Mouse (Mus musculus): ENCODE results near the gene Ncapd2. TPM values are rescaled to one million over a fixed set of nuclear protein-coding genes. Genes with fewer than 3 reads are reported as not detected.

The Ncapd2 gene
- total RNA-seq, 2 experiments from 2014 or later, result 205 to 207 TPM

DNA sequence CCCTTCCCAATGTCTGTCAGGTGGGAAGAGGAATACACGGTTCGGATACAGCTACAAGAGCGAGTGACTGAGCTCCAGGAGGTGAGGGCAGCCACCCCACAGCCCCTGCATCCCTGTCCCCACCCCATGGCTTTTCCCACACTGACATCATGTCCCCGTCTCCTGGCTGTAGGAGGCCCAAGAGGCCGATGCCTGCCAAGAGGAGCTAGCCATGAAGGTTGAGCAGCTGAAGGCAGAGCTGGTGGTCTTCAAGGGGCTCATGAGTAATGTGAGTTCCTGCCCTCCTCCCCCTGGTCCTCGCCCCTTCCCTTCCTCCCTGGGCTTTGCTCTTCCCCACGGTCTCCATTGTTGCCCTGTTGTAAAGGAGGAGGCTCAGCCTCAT is 41.9 kb downstream of the Ncapd2 start:
- ATAC-seq (replicated peaks; ENCODE audit: poor library complexity), result no peak

DNA sequence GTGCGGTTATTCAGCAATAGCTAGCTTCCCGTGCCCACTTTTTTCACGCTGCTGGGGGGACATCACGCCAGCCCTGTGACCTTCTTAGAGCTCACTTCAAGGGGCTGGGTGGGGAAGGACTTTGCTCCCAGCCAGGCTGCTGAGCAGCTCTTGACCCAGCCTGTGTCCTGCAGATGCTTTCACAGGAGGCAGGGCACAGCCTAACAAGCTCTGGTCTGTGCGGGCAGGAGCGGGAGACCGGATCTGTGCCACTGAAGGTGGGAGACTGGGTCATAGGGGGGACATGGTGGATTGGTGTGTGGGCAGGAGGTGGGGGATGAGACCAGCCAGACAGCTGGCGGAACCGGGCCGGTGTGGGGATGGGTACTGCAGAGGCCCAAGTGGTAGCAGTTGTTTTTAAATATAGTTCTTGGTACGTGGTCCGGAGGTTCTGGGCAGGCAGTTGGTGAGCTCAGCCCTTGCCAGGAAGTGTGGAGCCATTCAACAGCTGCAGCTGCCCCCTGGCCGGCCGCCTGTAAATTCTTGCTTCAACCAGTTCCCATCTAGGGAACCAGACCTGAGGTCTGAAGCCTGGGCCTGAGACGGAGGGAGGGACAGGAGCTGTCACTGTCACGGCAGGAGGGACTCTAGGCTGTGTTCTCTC is 42.5 kb downstream of the Ncapd2 start:
- no peak for ATAC-seq (replicated peaks; ENCODE audit: poor library complexity)

DNA sequence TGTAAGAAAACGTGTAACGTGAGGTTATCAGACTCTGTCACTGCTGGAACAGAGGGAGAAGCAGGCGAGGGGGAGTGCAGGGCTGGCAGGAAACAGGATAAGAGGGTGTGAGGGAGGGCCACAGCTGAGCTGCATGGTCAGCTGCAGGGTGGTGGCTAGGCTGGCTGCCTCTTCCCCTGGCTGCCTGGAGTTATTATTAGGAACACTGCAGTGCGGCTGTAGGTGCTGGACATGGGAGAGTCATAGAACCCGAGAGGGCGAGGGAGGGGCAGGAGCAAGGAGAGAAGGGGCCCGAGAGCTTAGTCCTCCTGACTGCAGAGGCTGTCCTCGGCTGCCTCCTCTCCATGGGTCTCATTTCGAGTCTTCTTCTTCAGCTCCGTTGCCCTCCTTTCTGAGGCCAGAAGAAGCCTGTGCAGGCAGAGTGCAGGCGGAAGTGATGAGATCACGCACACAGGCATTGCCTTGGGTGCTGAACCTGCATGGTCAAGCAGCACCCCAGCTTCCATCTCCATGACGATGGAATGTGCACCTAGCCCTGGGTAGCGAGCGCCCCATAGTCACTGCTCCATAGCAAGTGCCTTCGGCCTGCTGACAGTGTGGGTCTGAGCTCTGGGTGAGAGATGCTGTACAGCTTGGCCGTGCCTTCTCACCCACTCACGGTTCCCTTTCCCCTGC is 43.1 kb downstream of the Ncapd2 start:
- ATAC-seq (replicated peaks; ENCODE audit: poor library complexity), result no peak

DNA sequence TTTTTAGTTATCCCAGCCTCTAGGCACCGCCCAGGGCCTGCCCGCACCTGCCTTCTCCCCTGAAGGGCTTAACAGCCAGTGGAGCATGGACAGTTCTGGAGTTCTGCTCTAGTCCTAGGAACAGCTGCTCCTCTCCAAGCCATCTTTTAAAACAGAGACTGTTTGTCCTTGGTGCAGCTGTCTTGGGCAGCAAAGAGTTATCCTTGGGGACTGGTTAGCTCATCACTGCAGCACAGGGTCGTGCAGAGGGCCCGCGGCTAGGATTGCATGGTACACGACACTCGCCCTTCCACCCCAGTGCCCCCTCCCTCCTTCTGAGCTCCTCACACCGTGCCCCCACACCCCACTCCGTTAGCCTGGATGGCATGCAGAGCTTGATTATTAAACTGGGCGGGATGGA is 44.2 kb downstream of the Ncapd2 start:
- ATAC-seq (replicated peaks; ENCODE audit: poor library complexity), result no peak

DNA sequence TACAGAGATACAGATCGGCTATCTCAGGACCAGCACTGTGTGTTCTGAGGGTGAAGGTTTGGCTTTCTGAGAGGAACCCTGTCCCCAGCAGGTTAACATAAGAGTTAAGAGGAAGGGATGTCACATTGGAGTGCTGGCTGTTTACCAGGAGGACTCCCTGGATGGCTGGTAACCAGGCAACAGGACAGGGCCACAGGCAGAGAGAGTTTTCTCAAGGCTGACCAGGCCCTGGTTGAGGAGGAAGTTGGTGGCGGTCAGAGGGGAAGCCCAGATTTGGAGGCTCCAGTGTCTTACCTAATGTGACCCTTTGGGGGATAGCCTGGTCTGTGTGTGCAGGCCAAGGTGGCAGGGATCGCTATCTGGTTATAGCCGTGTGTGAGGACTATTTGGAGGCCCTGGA is 44.7 kb downstream of the Ncapd2 start:
- peak; percentile 20; the same call in 1 of the 2 replicates for ATAC-seq (replicated peaks; ENCODE audit: poor library complexity)

DNA sequence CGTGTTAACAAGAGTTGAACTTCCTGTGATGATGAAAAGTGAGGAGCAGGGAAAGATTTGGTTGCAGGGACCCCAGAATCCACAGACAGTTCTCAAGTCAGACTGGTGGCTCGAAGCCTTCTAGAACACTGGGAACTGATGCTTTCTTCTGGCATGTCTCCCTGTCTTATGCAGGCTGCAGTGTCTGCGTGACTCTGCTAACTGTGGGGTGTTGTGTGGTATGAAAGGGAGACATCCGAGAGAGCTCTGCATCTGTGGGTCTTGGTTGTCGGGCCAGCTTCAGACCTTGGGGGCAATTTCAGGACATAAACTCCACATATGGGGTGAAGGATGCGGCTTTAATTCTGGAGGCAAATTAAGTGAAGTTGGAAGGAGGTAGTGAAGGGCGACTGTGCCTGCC is 45.4 kb downstream of the Ncapd2 start:
- no peak for ATAC-seq (replicated peaks; ENCODE audit: poor library complexity)

DNA sequence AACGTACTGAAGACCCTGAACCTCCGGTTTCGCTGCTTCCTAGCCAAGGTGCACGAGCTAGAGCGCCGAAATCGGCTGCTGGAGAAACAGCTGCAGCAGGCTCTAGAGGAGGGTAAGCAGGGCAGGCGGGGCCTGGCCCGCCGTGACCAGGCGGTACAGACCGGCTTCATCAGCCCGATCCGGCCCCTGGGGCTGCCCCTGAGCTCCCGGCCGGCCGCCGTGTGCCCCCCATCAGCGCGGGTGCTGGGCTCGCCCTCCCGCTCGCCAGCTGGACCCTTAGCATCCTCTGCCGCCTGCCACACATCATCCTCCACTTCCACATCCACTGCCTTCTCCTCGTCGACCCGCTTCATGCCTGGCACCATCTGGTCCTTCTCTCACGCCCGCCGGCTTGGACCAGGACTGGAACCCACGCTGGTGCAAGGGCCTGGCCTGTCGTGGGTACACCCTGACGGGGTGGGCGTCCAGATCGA is 46.0 kb downstream of the Ncapd2 start:
- ATAC-seq (replicated peaks; ENCODE audit: poor library complexity), result 0 out of 2 replicates have a peak, but pooled peaks have one; percentile 1

DNA sequence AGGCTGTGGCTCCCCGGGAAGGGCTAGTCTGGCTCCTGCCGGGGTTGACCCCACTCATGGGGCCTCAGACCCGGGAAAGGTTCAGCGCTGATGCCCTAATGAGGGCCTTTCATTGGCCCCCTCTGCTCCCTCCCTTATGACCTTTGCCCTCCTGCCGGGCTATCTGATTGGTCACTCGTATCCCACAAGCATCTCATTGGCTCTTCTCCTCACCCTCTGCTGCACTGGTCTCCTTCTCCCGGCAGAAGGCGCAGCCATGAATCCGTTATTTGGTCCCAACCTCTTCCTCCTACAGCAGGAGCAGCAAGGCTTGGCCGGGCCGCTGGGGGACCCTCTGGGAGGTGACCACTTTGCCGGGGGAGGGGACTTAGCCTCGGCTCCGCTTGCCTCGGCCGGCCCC is 46.5 kb downstream of the Ncapd2 start, which contains the start of gene Iffo1:
Iffo1 (plus strand) TSS at position 241 of the 400 bp plus-strand sequence.
- peak; percentile 89 for ATAC-seq (replicated peaks; ENCODE audit: poor library complexity)

DNA sequence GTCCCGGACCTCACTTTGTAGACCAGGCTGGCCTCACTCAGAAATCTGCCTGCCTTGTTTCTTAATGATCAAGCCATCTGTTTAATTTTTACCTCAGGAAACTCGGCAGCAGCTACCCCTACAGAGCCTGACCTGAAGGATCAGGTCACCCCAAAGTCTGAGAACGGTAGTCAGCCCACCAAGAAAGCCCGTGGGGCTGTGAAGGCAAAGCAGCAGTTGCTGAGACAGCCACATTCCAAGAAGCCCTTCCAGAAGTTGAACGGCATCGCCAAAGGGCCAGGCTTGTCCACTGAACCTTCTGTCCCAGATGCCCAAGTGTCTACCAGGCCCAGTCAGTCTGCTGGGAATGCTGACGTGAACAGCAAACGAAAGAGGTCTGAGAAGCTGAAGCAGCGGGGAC is 47.6 kb downstream of the Ncapd2 start:
- no peak for ATAC-seq (replicated peaks; ENCODE audit: poor library complexity)

DNA sequence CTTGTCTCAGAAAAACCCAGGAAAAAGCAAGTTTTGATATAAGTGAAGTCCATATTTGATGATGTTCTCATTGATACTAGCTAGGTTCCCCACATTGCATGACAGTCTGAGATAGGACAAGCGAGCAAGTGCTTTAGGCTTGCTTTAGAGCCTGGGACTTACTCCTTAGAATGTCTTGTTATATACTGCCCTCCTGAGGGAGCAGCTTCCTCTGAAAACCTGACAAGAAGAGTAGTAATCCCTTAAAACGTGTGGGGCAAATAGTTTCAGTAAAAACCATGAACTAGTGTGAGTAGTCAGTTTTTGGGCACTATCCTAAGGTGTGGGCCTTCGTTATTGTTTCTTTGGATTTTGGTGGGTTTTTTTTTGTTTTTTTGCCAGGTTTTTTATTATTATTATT is 48.4 kb downstream of the Ncapd2 start:
- no peak for ATAC-seq (replicated peaks; ENCODE audit: poor library complexity)

DNA sequence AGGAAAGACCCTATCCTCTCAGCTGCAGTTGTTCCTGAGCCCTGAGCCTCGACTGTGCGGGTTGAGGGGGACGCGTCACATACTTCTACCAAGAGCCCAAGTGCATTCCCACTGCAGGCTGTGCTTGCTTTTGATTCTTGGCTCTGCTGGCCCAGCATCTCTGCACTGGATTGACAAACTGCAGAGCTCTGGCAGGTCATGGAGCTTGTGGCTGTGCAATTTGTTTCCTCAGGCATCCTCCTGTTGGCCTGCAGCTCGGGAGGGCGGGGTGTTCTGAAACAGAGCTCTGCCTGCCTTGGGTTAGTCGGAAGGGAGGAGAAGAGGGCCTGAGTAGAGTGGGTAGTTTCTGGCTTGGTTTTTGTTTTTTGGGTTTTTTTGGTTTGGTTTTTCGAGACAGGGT is 49.1 kb downstream of the Ncapd2 start:
- ATAC-seq (replicated peaks; ENCODE audit: poor library complexity), result no peak

DNA sequence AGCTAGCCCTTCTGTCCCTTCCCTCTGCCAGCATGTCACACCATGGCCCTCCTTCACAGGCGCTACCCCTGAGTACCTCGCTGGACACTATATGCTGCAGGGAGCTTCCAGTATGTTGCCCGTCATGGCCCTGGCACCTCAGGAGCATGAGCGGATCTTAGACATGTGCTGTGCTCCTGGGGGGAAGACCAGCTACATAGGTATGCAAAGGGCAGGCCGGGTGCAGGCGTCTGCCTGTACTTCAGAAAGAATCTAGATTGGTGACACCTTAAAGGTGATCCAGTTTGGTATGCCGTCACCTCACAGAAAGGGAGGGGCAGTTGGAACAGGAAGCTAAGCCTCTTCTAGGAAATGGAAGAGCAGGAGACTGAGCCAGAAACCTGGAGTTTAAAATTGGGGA is 51.8 kb downstream of the Ncapd2 start:
- no peak for ATAC-seq (replicated peaks; ENCODE audit: poor library complexity)

DNA sequence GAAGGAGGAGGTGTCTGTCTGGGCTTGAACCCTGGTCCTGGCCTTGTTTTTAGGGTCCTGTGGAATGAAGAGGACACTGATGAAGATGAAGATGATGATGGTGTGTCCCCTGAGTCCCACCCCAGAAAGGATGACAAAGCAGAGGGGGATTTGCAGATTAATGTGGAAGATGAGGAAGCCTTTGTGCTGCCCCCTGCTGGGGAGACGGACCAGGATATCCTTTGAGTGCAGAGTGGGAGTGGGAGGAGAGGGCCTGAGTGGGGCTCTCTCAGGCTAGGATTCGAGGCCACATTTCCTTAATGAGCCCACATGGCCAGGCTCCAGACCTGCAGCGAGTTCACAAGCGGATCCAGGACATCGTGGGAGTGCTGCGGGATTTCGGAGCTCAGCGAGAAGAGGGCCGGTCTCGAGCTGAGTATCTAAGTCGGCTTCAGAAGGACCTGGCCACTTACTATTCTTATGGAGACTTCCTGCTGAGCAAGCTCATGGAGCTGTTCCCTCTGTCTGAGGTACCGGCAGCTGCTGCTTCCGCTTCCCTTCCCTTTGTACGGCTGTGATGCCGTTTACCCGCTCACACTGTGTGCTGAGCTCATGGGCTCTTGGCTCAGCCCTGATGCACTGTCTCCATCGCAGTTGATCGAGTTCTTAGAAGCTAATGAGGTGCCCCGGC is 54.4 kb downstream of the Ncapd2 start:
- ATAC-seq (replicated peaks; ENCODE audit: poor library complexity), result peak; percentile 52

DNA sequence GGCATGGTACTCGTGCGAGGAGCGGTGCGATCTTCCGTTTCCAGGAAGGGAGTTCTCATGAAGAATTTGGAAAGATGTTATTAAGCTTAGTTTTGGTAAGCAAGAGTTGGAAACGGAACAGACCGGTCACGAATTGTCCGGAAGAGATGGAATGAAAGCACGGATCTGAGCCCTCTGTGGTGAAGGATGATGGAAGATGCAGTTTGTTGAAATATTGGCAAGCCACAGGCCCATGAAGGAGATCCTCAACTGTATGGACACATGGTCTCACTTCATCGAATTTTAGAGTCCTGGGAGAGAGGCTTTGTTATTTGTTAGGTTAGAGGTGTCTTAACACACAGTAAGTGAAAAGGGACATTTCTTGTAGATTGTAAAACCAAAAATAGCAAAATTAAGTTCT is 59.0 kb downstream of the Ncapd2 start:
- ATAC-seq (replicated peaks; ENCODE audit: poor library complexity), result no peak

DNA sequence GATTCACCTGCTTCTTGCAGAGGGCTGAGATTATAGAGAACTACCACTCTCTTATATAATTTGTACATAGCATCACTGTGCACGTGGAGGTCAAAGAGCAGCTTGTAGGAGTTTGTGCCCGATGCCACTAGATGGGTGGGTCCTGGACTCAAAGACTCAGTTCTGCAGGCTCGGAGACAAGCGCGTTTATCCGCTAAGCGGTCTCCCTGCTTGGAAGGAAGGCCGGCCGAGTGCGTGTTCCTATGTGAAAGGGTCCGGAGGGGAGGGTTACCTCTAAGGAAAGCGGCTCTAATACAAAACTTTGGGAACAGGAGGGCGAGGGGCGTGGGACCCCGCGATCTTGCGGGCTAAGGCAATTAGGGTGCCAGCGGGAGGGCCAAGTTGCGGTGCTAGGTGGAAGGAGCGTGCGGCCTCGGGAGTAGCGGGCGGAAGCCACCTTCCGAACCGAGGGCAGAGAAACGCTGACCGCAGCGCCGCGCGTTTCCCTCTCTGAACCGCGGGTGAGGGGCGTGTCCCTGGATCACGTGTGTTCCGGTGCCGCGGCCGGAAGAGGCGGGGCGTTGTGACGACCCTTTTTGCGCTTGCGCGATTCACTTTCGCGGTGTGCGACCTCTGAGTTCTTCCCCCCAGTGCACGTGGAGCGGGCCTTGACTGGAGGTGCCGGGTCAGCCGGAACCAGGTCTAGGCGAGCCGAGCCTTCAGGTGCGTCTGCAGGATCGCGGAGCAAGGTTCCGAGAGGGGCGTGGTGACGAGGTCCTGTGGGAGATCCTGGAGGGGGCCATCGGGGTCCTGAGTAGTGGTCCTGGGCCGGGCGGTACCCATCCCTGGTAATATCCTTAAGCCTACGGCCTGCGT is 60.0 kb downstream of the Ncapd2 start, which contains the start of gene Nop2:
Nop2 (plus strand) TSS at position 608 of the 855 bp plus-strand sequence.
- peak; percentile 89 for ATAC-seq (replicated peaks; ENCODE audit: poor library complexity)

DNA sequence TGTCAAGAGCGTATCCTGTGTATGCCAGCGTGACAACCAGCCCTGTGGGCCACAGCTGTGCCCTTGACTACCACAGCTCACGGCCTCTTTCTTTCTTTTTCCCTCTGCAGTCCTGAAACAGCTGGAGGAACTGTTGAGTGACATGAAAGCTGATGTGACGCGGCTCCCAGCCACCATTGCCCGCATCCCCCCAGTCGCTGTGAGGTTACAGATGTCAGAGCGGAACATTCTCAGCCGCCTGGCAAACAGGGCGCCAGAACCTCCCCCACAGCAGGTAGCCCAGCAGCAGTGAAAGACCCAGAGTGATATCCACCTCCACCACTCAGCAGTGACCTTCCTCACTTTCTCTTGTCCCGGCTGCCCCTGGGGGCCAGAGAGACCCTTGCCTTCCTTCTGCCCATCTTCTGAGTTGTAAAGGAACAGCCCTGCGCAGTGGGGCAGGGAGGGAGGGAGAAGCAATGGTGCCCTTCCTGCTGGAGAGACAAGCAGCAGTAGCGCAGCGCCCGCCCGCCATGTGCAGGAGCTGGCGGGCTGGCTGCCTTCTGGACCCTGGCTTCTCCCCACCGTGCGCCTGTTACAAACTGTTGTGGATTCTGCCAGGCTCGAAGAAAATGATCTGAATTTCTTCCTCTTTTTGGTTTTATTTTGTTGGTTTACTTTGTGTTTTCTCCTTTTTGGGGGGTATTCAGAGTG is 61.6 kb downstream of the Ncapd2 start:
- no peak for ATAC-seq (replicated peaks; ENCODE audit: poor library complexity)

DNA sequence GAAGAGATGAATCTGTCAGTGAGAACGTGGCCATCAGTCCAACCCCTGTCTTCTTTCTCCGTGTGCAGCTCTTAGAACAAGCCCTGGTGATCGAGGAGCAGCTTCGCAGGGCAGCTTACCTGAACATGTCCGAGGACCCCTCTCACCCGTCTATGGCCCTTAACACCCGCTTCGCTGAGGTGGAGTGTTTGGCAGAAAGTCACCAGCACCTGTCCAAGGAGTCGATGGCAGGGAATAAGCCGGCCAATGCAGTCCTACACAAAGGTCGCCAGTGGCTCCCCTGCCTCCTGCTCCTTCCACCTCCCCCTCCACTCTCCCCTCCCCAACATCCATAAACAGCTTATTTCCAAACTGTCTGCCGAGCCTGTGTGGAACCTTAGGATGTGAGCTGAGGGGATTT is 62.8 kb downstream of the Ncapd2 start:
- ATAC-seq (replicated peaks; ENCODE audit: poor library complexity), result no peak

DNA sequence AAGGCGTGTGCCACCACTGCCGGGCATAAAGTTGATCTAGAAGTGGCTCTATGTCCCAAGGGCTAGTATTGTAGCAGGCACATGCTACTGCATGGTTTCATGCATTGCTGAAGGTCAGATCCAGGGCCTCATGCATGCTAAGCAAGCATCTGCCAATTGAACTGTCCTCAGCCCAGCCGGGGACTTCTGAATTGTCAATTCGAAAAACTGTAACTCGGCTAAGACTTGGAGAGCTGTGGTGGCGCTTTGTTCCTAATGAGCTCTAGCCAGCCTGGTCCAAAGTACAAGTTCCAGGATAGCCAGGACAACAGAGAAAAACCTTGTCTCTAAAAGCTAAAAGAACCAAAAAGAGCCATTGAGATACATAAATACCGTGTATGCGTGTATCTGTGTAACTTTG is 72.1 kb downstream of the Ncapd2 start:
- ATAC-seq (replicated peaks; ENCODE audit: poor library complexity), result no peak
